Mouse (Mus musculus): Measurements from ENCODE around the gene Vmn1r45. TPM values are rescaled to one million over a fixed set of nuclear protein-coding genes. Genes with fewer than 3 reads are reported as not detected.
"Not testable (repeated sequence)": the region's sequence is repeated elsewhere in the genome, so short reads cannot be mapped to it uniquely, and the experiment has no call there.

Vmn1r45 gene
- polyA plus RNA-seq (2015; fragmentation: Nextera tagmentation; extraction: Ambion mirVana): not detected in 2 replicates

GRCm38 (mm10) chr6:89940498-89940897 lies at the start of gene Vmn1r45:
Gene Vmn1r45 (minus strand): TSS chr6:89940598.
- 69% methylated on average over 2 of the region's 2 CpGs for WGBS
- H3K4me2 ChIP-seq; H3K9ac ChIP-seq; H3K27ac ChIP-seq (replicated peaks); H3K4me3 ChIP-seq; ATAC-seq (ENCODE audit: extremely low read depth, insufficient number of reproducible peaks, low FRiP score, low TSS enrichment); H3K36me3 ChIP-seq; H3K9me3 ChIP-seq; H3K27me3 ChIP-seq (replicated peaks); H3K4me1 ChIP-seq: not testable (repeated sequence)

GRCm38 (mm10) chr6:89985989-89986388 lies 45.6 kb upstream of the Vmn1r45 start:
- WGBS: 17% methylated on average over 1 of the region's 1 CpGs
- H3K36me3 ChIP-seq: no peaks in the 10 kb centered on the region
- no peak overlapping the region for H3K27ac ChIP-seq (replicated peaks)
- peaks cover 27% of the 10 kb centered on the region for H3K9me3 ChIP-seq
- H3K9ac ChIP-seq: no peak overlapping the region
- H3K27me3 ChIP-seq (replicated peaks): no peaks in the 10 kb centered on the region
- no peak overlapping the region for H3K4me2 ChIP-seq
- ATAC-seq (ENCODE audit: extremely low read depth, insufficient number of reproducible peaks, low FRiP score, low TSS enrichment): no peak
- no peaks in the 10 kb centered on the region for H3K4me1 ChIP-seq
- H3K4me3 ChIP-seq: no peak overlapping the region

DNA sequence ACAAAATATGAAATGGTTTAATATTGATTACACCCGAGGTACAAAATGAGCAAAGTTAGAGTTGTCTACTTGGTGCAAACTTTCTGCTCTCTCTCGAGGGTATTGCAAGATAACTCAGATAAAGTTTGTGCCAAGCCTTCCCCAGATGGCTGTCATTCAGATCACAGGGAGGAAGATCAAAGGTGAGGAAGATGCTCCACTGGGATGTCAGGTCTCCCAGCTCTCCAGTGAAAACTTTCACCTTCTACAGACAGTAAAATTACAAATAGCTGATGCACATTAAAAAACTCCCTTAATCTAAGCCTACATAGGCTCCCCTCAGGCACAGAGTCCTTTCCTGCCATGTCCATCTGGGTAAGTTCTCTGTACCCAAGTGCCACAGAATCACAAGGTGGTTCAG lies 28.6 kb upstream of the Vmn1r45 start, which contains the start of gene Vmn1r46:
Vmn1r46 (plus strand) TSS at position 301 of the 400 bp plus-strand sequence.
- Histone ChIP-seq H3K4me3 (no peak within 1 kb of the TSS), H3K9me3 (peaks cover 28% of the 10 kb centered on the region), H3K27me3 (replicated peaks) (no peaks in the 10 kb centered on the region), H3K36me3 (no peaks in the 10 kb centered on the region), H3K4me1 (no peaks in the 10 kb centered on the region), H3K4me2 (no peak within 1 kb of the TSS), H3K9ac (no peak within 1 kb of the TSS), H3K27ac (replicated peaks) (no peak within 1 kb of the TSS)
- 50% methylated on average over 2 of the region's 2 CpGs for WGBS
- no peak for ATAC-seq (ENCODE audit: extremely low read depth, insufficient number of reproducible peaks, low FRiP score, low TSS enrichment)

DNA sequence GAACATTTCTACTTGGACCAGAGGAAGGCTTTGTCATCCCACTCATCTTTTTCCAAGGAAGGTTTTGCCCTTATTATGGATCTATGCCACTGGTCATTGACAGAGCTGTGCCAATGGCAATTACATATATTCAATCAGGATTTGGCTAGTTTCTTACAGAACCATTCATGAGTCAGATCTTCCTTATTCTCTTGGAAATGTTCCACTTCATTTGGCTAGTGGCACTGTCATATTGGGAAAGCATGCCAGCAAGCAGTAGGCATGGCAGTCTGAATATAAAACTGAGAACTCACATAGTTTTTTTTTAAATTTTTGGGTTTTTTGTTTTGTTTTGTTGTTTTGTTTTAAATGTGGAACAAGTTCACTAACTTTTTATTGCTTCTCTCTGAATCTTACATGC lies 25.9 kb upstream of the Vmn1r45 start:
- no peak overlapping the region for H3K4me2 ChIP-seq
- no peaks in the 10 kb centered on the region for H3K36me3 ChIP-seq
- H3K9ac ChIP-seq: no peak overlapping the region
- no peaks in the 10 kb centered on the region for H3K27me3 ChIP-seq (replicated peaks)
- no peaks in the 10 kb centered on the region for H3K4me1 ChIP-seq
- no peak overlapping the region for H3K27ac ChIP-seq (replicated peaks)
- ATAC-seq (ENCODE audit: extremely low read depth, insufficient number of reproducible peaks, low FRiP score, low TSS enrichment): no peak
- peaks cover 27% of the 10 kb centered on the region for H3K9me3 ChIP-seq
- no peak overlapping the region for H3K4me3 ChIP-seq

- H3K36me3 ChIP-seq: no peaks in the 10 kb centered on the region
- no peak overlapping the region for H3K9ac ChIP-seq
- no peak overlapping the region for H3K4me2 ChIP-seq
- no peaks in the 10 kb centered on the region for H3K4me1 ChIP-seq
- H3K4me3 ChIP-seq: no peak overlapping the region
- no peak for ATAC-seq (ENCODE audit: extremely low read depth, insufficient number of reproducible peaks, low FRiP score, low TSS enrichment)
- no peak overlapping the region for H3K27ac ChIP-seq (replicated peaks)
- 53% methylated on average over 2 of the region's 2 CpGs for WGBS
- H3K9me3 ChIP-seq: peaks cover 9% of the 10 kb centered on the region
- H3K27me3 ChIP-seq (replicated peaks): no peaks in the 10 kb centered on the region
These were observed 13.2 kb upstream of the Vmn1r45 start for GRCm38 (mm10) chr6:89953556-89953955.

- Histone ChIP-seq H3K4me3 (no peak overlapping the region), H3K27me3 (replicated peaks) (no peaks in the 10 kb centered on the region), H3K4me1 (no peaks in the 10 kb centered on the region), H3K4me2 (no peak overlapping the region), H3K36me3 (no peaks in the 10 kb centered on the region), H3K9ac (no peak overlapping the region), H3K9me3 (peaks cover 9% of the 10 kb centered on the region; the same call in 1 of the 2 replicates), H3K27ac (replicated peaks) (no peak overlapping the region)
- WGBS: 61% methylated on average over 2 of the region's 2 CpGs
- ATAC-seq (ENCODE audit: extremely low read depth, insufficient number of reproducible peaks, low FRiP score, low TSS enrichment): no peak
These were observed 528 bp upstream of the Vmn1r45 start for GRCm38 (mm10) chr6:89940926-89941325.

- 40% methylated on average over 2 of the region's 2 CpGs for WGBS
- Histone ChIP-seq H3K27me3 (replicated peaks) (no peaks in the 10 kb centered on the region), H3K9me3 (peaks cover 5% of the 10 kb centered on the region; the same call in 1 of the 2 replicates), H3K4me1 (no peaks in the 10 kb centered on the region), H3K4me2 (no peak overlapping the region), H3K27ac (replicated peaks) (no peak overlapping the region), H3K9ac (no peak overlapping the region), H3K4me3 (no peak overlapping the region), H3K36me3 (no peaks in the 10 kb centered on the region)
- no peak for ATAC-seq (ENCODE audit: extremely low read depth, insufficient number of reproducible peaks, low FRiP score, low TSS enrichment)
These were observed 56.6 kb downstream of the Vmn1r45 start for GRCm38 (mm10) chr6:89883812-89884211.

GRCm38 (mm10) chr6:89883360-89883759 lies 57.0 kb downstream of the Vmn1r45 start, which contains the start of gene Vmn1r44:
Gene Vmn1r44 (plus strand): TSS chr6:89883660.
- WGBS: 78% methylated on average over 1 of the region's 1 CpGs
- H3K27ac ChIP-seq (replicated peaks): no peak within 1 kb of the TSS
- H3K27me3 ChIP-seq (replicated peaks): no peaks in the 10 kb centered on the region
- no peaks in the 10 kb centered on the region for H3K4me1 ChIP-seq
- no peak within 1 kb of the TSS for H3K9ac ChIP-seq
- H3K4me3 ChIP-seq: no peak within 1 kb of the TSS
- no peak within 1 kb of the TSS for H3K4me2 ChIP-seq
- ATAC-seq (ENCODE audit: extremely low read depth, insufficient number of reproducible peaks, low FRiP score, low TSS enrichment): no peak
- 0 out of 2 replicates have a peak, but pooled peaks cover 5% of the 10 kb centered on the region for H3K9me3 ChIP-seq
- H3K36me3 ChIP-seq: no peaks in the 10 kb centered on the region

Other genes with a start within 250 kb of the Vmn1r45 start
- not detected in 2 replicates for gene Vmn1r40, start 233.1 kb downstream of the Vmn1r45 start, polyA plus RNA-seq (2015; fragmentation: Nextera tagmentation; extraction: Ambion mirVana)
- gene Vmn1r41, start 199.8 kb downstream of the Vmn1r45 start, polyA plus RNA-seq (2015; fragmentation: Nextera tagmentation; extraction: Ambion mirVana): not detected in 2 replicates
- not detected in 2 replicates for gene Vmn1r42, start 64.2 kb downstream of the Vmn1r45 start, polyA plus RNA-seq (2015; fragmentation: Nextera tagmentation; extraction: Ambion mirVana)
- not detected in 2 replicates for gene Vmn1r43, start 64.2 kb downstream of the Vmn1r45 start, polyA plus RNA-seq (2015; fragmentation: Nextera tagmentation; extraction: Ambion mirVana)
- gene Vmn1r44, start 56.9 kb downstream of the Vmn1r45 start, polyA plus RNA-seq (2015; fragmentation: Nextera tagmentation; extraction: Ambion mirVana): not detected in 2 replicates
- gene Vmn1r46, start 28.7 kb upstream of the Vmn1r45 start, polyA plus RNA-seq (2015; fragmentation: Nextera tagmentation; extraction: Ambion mirVana): not detected in 2 replicates
- not detected in 2 replicates for gene Vmn1r47, start 75.5 kb upstream of the Vmn1r45 start, polyA plus RNA-seq (2015; fragmentation: Nextera tagmentation; extraction: Ambion mirVana)
- gene Vmn1r48, start 96.2 kb upstream of the Vmn1r45 start, polyA plus RNA-seq (2015; fragmentation: Nextera tagmentation; extraction: Ambion mirVana): not detected in 2 replicates
- not detected in 2 replicates for gene Vmn1r49, start 137.9 kb upstream of the Vmn1r45 start, polyA plus RNA-seq (2015; fragmentation: Nextera tagmentation; extraction: Ambion mirVana)
- gene Vmn1r50, start 160.8 kb upstream of the Vmn1r45 start, polyA plus RNA-seq (2015; fragmentation: Nextera tagmentation; extraction: Ambion mirVana): not detected in 2 replicates
- not detected in 2 replicates for gene Vmn1r51, start 182.0 kb upstream of the Vmn1r45 start, polyA plus RNA-seq (2015; fragmentation: Nextera tagmentation; extraction: Ambion mirVana)
- not detected in 2 replicates for gene Vmn1r52, start 234.2 kb upstream of the Vmn1r45 start, polyA plus RNA-seq (2015; fragmentation: Nextera tagmentation; extraction: Ambion mirVana)

All from heart, embryonic 13.5 days (tissue).